Mouse (Mus musculus) midbrain, embryonic 13.5 days (tissue): ENCODE data around the gene Slco3a1. TPM values are rescaled to one million over a fixed set of nuclear protein-coding genes. Genes with fewer than 3 reads are reported as not detected.

Source experiments
- ATAC-seq: fragments of 200-750 bp; cut with Nextera tagmentation; 2 replicates; pipeline ENCODE4 v1.8.0; 2017; ENCODE audit warnings: mild to moderate bottlenecking, moderate TSS enrichment, moderate library complexity
- H3K27ac ChIP-seq: fragments of 300-500 bp; sonication (generic); 2 replicates; pipeline ENCODE4 v1.5.1; 2015; ENCODE audit warnings: inconsistent platforms, mild to moderate bottlenecking, moderate library complexity
- H3K27me3 ChIP-seq: fragments of 300-500 bp; sonication (generic); 2 replicates; pipeline ENCODE4 v1.6.1; 2015; ENCODE audit warnings: mild to moderate bottlenecking, inconsistent platforms
- H3K36me3 ChIP-seq: fragments of 300-500 bp; sonication (generic); 2 replicates; pipeline ENCODE4 v1.6.1; 2015; ENCODE audit warnings: mild to moderate bottlenecking, inconsistent platforms
- H3K4me1 ChIP-seq: fragments of 300-500 bp; sonication (generic); replicated peaks from 2 replicates; pipeline ENCODE4 v1.6.1; 2015; ENCODE audit warnings: inconsistent platforms
- H3K4me2 ChIP-seq: fragments of 300-500 bp; sonication (generic); replicated peaks from 2 replicates; pipeline ENCODE4 v1.6.1; 2015; ENCODE audit warnings: moderate library complexity, mild to moderate bottlenecking, inconsistent platforms
- H3K4me3 ChIP-seq: fragments of 300-500 bp; sonication (generic); replicated peaks from 2 replicates; pipeline ENCODE4 v1.5.1; 2015; ENCODE audit warnings: mild to moderate bottlenecking, inconsistent platforms
- H3K9ac ChIP-seq: fragments of 300-500 bp; sonication (generic); replicated peaks from 2 replicates; pipeline ENCODE4 v1.6.1; 2015; ENCODE audit warnings: mild to moderate bottlenecking, inconsistent platforms
- H3K9me3 ChIP-seq: fragments of 300-500 bp; sonication (generic); 2 replicates; pipeline ENCODE4 v1.6.1; 2016; ENCODE audit warnings: mild to moderate bottlenecking, inconsistent platforms
- whole genome bisulfite sequencing: fragments of 180-500 bp; shearing (Covaris S2); methylation state at CpG from one replicate; pipeline ENCODE4 v1.1.7; 2015; 5-methylcytosine and 5-hydroxymethylcytosine counted together
- polyA plus RNA-seq: library from polyadenylated mRNA; unstranded; fragments of >200 nt; fragmentation: Nextera tagmentation; extraction: Ambion mirVana; gene quantifications from 2 replicates; pipeline ENCODE4 v1.2.1, GENCODE M21; 2015

Slco3a1 gene
- polyA plus RNA-seq = 16.9 and 22.8 TPM in 2 replicates

GRCm38 (mm10) chr7:74554608-74555311, at the start of gene Slco3a1:
TSS of gene Slco3a1 (minus strand) at chr7:74554780.
- Histone ChIP-seq H3K36me3 (no peaks in the 10 kb centered on the region), H3K4me1 (peaks cover 40% of the 10 kb centered on the region), H3K9me3 (no peaks in the 10 kb centered on the region), H3K4me3 (peak within 1 kb of the TSS; percentile 77), H3K27ac (peak within 1 kb of the TSS; percentile 91), H3K9ac (peak within 1 kb of the TSS; percentile 88), H3K27me3 (peaks cover 29% of the 10 kb centered on the region), H3K4me2 (peak within 1 kb of the TSS; percentile 80)
- peak; percentile 92 for ATAC-seq
- under 1% methylated on average over 58 of the region's 66 CpGs for WGBS

GRCm38 (mm10) chr7:74600996-74601395, 46.4 kb upstream of the Slco3a1 start:
- Histone ChIP-seq H3K4me3 (no peak overlapping the region), H3K27ac (no peak overlapping the region), H3K4me2 (no peak overlapping the region), H3K27me3 (no peaks in the 10 kb centered on the region), H3K9ac (no peak overlapping the region), H3K36me3 (no peaks in the 10 kb centered on the region), H3K9me3 (no peaks in the 10 kb centered on the region), H3K4me1 (no peaks in the 10 kb centered on the region)
- ATAC-seq = no peak
- WGBS = 97% methylated on average over 5 of the region's 5 CpGs

GRCm38 (mm10) chr7:74579411-74579810, 24.8 kb upstream of the Slco3a1 start:
- H3K9me3 ChIP-seq = no peaks in the 10 kb centered on the region
- WGBS = 57% methylated on average over 1 of the region's 1 CpGs

DNA sequence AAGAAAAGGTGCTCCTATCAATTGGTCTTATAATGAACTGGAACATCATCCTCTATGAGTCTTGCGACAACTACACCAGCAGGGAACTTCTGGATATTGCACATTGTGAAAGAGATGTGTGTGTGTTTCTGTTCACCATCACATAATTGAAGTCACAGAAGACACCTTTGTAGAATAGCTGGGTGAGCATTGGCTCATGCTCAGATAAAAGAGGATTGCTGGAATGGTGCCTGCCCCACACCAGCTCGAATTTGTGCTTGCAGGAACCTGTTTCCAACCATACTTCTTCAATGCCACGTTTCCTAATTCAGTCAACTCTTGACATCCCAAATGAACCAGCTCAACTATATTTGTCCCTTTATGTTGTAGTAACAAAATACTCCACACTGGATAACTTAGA, 21.1 kb upstream of the Slco3a1 start:
- Histone ChIP-seq H3K9me3 (no peaks in the 10 kb centered on the region), H3K4me3 (no peak overlapping the region), H3K27me3 (peaks cover 12% of the 10 kb centered on the region), H3K27ac (no peak overlapping the region), H3K9ac (no peak overlapping the region), H3K4me1 (peaks cover 3% of the 10 kb centered on the region; the same call in 1 of the 2 replicates), H3K4me2 (no peak overlapping the region), H3K36me3 (no peaks in the 10 kb centered on the region)
- 75% methylated on average over 3 of the region's 3 CpGs for WGBS
- no peak for ATAC-seq

More at GRCm38 (mm10) chr7:74579411-74579810, 24.8 kb upstream of the Slco3a1 start:
- Histone ChIP-seq H3K27ac (no peak overlapping the region), H3K4me1 (peaks cover 3% of the 10 kb centered on the region; the same call in 1 of the 2 replicates), H3K9ac (no peak overlapping the region), H3K4me2 (no peak overlapping the region), H3K36me3 (no peaks in the 10 kb centered on the region), H3K4me3 (no peak overlapping the region), H3K27me3 (peaks cover 12% of the 10 kb centered on the region)
- no peak for ATAC-seq

DNA sequence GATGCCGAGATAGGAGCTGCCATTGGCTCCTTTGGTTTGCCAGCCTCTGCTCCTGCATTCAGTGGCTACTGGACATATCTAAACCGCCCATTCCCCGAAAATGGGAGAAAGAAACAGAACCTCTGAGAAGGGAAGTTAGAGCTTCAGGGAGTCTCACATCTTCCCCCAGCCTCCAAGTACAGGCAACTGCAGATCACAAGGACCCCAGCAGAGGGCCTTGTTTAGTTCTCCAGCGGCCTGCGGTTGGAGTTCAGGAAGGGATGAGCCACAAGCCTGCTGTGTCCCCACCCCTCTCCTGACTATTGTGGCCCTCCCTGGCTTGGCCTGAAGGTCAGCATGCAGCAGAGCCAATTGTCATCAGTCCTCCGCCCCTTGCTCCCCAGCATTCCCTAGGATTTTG, 836 bp upstream of the Slco3a1 start:
- WGBS = 13% methylated on average over 6 of the region's 6 CpGs
- ATAC-seq = peak; percentile 16; the same call in 1 of the 2 replicates

DNA sequence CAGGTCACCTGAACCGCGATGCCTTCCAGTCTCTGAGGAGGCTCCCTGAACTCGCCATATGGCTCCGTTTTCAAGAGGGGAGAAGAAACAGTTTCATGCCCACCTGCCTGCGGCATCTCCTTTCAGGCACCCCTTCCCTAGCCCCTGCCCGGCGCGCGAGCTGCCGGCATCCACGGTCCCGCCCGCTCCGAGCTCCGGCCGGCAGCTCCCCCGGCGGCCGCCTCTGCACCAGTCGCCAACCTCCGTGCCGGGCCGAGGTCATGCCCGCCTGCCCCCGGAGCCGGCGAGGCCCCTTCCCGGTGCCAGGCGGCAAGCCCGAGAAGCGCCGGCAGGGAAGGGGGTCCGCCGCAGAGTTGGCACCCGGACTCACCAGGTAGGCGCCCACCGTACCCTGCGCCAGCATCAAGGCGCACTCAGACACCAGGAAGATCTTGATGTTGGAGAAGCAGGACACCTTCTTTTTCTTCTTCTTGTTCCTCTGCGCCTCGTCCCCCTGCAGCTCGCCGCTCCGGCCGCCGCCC, 479 bp downstream of the Slco3a1 start:
- Histone ChIP-seq H3K4me2 (peak overlapping the region; percentile 80), H3K9ac (peak overlapping the region; percentile 88), H3K9me3 (no peaks in the 10 kb centered on the region), H3K27ac (peak overlapping the region; percentile 91), H3K4me1 (peaks cover 43% of the 10 kb centered on the region), H3K27me3 (peaks cover 29% of the 10 kb centered on the region), H3K36me3 (no peaks in the 10 kb centered on the region), H3K4me3 (peak overlapping the region; percentile 77)
- WGBS = under 1% methylated on average over 45 of the region's 46 CpGs
- peak; percentile 69 for ATAC-seq

More for the DNA sequence above, 836 bp upstream of the Slco3a1 start:
- Histone ChIP-seq H3K4me2 (peak overlapping the region; percentile 80), H3K4me3 (peak overlapping the region; percentile 77), H3K27ac (peak overlapping the region; percentile 91), H3K4me1 (peaks cover 37% of the 10 kb centered on the region), H3K9me3 (no peaks in the 10 kb centered on the region), H3K9ac (no peak overlapping the region; the same call in 1 of the 2 replicates), H3K36me3 (no peaks in the 10 kb centered on the region), H3K27me3 (peaks cover 29% of the 10 kb centered on the region)

- WGBS = 50% methylated on average over 8 of the region's 8 CpGs
- ATAC-seq = no peak
- Histone ChIP-seq H3K9ac (peak overlapping the region; percentile 88), H3K4me3 (peak overlapping the region; percentile 77), H3K36me3 (no peaks in the 10 kb centered on the region), H3K4me1 (peaks cover 43% of the 10 kb centered on the region), H3K4me2 (peak overlapping the region; percentile 80), H3K27ac (no peak overlapping the region), H3K27me3 (peaks cover 29% of the 10 kb centered on the region), H3K9me3 (no peaks in the 10 kb centered on the region)
These were observed 1.4 kb downstream of the Slco3a1 start for GRCm38 (mm10) chr7:74553111-74553650.

- no peak for ATAC-seq
- Histone ChIP-seq H3K36me3 (no peaks in the 10 kb centered on the region), H3K27ac (no peak overlapping the region), H3K4me1 (peaks cover 43% of the 10 kb centered on the region), H3K4me3 (peak overlapping the region; percentile 77), H3K9me3 (no peaks in the 10 kb centered on the region), H3K27me3 (peaks cover 29% of the 10 kb centered on the region), H3K4me2 (peak overlapping the region; percentile 80), H3K9ac (no peak overlapping the region)
- WGBS = 53% methylated on average over 4 of the region's 4 CpGs
These were observed 2.0 kb downstream of the Slco3a1 start for GRCm38 (mm10) chr7:74552546-74552945.

DNA sequence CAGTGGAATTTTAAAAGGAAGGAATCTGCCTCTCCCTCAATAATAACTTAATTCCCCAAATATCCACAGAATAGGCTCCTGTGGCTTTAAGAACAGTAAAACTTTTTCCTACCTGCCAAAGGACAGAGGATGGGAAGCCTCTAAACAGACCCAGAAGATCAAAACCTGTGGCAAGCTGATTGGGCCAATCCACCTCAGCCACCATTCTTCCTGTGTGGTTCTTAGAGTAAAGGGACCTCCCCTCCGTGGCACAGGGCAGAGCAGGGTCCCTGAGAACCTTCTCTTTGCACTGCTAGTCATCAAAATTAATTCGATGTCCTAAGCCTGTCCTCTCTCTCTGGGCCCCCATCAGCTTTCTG, 2.6 kb downstream of the Slco3a1 start:
- peak overlapping the region; percentile 77 for H3K4me3 ChIP-seq
- H3K27me3 ChIP-seq = peaks cover 29% of the 10 kb centered on the region
- H3K9ac ChIP-seq = no peak overlapping the region
- no peak for ATAC-seq
- H3K36me3 ChIP-seq = no peaks in the 10 kb centered on the region
- H3K9me3 ChIP-seq = no peaks in the 10 kb centered on the region
- WGBS = 15% methylated on average over 2 of the region's 2 CpGs
- H3K27ac ChIP-seq = no peak overlapping the region
- peak overlapping the region; percentile 80 for H3K4me2 ChIP-seq
- peaks cover 43% of the 10 kb centered on the region for H3K4me1 ChIP-seq

DNA sequence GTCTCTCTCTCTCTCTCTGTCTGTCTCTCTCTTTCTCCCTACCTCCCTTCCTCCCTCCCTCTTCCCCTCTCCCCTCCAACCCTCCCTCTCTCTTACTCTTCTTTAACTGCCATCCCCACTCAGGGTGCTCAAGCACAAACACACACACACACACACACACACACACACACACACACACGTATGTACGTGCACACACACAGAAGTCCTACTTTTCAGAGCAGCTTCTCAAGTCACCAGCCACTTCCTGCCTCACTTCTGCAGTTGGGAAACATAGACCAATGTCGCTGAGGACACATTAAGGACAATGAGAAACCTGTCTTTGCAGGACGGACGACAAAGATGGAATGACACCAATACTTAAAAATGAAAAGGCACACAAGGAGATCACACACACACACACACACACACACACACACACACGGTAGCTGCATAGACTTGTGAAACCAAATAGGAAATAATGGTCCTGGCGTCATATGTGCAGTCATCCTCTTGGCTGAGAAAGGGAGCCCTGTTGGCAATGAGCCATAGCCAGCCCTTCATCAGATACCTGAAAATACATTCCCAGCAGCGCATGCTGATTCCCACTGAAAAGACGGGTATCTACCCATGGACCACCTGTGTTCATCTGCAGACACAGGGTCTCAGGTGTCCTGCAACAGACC, 3.1 kb downstream of the Slco3a1 start:
- no peak overlapping the region for H3K27ac ChIP-seq
- H3K9me3 ChIP-seq = no peaks in the 10 kb centered on the region
- peaks cover 43% of the 10 kb centered on the region for H3K4me1 ChIP-seq
- no peak for ATAC-seq
- peak overlapping the region; percentile 77 for H3K4me3 ChIP-seq
- peaks cover 25% of the 10 kb centered on the region for H3K27me3 ChIP-seq
- no peak overlapping the region for H3K9ac ChIP-seq
- WGBS = 82% methylated on average over 9 of the region's 9 CpGs
- H3K36me3 ChIP-seq = no peaks in the 10 kb centered on the region
- peak overlapping the region; percentile 80 for H3K4me2 ChIP-seq

DNA sequence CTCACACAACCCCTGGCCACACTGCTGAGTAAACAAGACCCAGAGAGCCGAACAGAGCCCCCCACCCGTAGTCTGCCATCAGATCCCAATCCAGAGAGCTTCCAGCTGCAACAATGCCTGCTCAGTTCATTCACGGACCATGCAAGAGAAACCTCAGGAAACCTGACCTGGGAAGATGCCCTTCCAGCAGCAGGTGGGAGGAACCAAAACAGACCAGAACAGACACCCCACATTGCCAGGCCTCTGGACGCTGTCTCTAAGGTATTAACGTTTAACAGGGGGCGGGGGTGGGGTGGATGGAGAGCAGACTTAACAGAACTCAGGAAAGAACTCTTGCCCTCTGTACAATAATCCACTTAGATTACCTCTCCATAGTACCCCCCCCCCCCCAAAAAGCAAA, 4.9 kb downstream of the Slco3a1 start:
- Histone ChIP-seq H3K36me3 (no peaks in the 10 kb centered on the region), H3K27me3 (peaks cover 23% of the 10 kb centered on the region), H3K4me1 (peaks cover 32% of the 10 kb centered on the region), H3K9me3 (no peaks in the 10 kb centered on the region), H3K4me2 (no peak overlapping the region), H3K9ac (no peak overlapping the region), H3K27ac (no peak overlapping the region), H3K4me3 (no peak overlapping the region)
- no peak for ATAC-seq
- WGBS = 31% methylated on average over 6 of the region's 6 CpGs

DNA sequence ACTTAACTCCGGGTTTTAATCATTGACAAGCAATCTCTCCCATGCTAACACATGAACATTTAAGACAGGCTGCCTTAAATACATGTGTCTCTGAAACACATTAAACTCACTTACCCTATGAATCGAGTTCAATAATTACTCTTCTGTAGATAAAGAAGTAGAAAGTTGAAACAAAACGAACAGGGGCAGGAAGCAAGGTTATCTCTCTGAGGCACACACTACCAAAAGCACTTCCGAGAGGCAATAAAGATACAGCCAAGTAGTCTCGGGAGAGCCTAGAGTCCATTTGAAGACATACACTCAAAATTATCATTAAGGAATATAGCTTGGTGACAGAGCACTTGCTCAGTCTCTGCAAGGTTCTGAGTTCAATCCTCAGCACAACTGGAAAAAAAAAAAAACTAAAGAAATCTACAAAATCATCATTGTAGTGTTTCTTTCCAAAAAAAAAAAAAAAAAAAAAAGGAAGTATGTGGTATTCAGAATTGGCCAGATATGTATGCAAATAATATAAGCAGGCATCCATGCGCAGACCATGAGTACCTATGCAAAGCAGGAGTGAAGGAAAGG, 5.5 kb downstream of the Slco3a1 start:
- Histone ChIP-seq H3K4me1 (peaks cover 32% of the 10 kb centered on the region), H3K4me3 (no peak overlapping the region), H3K36me3 (no peaks in the 10 kb centered on the region), H3K9me3 (no peaks in the 10 kb centered on the region), H3K9ac (no peak overlapping the region), H3K27me3 (peaks cover 23% of the 10 kb centered on the region), H3K27ac (no peak overlapping the region), H3K4me2 (no peak overlapping the region)
- WGBS = 87% methylated on average over 6 of the region's 6 CpGs
- ATAC-seq = no peak
